Mouse (Mus musculus) megakaryocyte, adult 5-6 weeks (primary cell): ENCODE data around the gene Mettl25. TPM values are rescaled to one million over a fixed set of nuclear protein-coding genes. Genes with fewer than 3 reads are reported as not detected.
A peak's percentile ranks its signal among the peaks of the same experiment; 100 is the strongest.

Source experiments
- ATAC-seq: 2 replicates; pipeline ENCODE4 v1.8.0; 2016; ENCODE audit warnings: mild to moderate bottlenecking, inconsistent platforms; ENCODE audit not compliant: poor library complexity, severe bottlenecking
- total RNA-seq, 2 experiments: library from RNA; stranded (forward) in 1 of 2; stranded (reverse) in 1 of 2; fragments of 153-499, 151-499 nt in 1 of 2; fragments of 221-1000, 200-1000 nt in 1 of 2; gene quantifications; 2 replicates each; pipeline versions ENCODE4 v1.2.3 to v1.2.4; 2015 to 2017

Gene Mettl25
- total RNA-seq, 2 experiments from 2014 or later, result 8.1 to 13.3 TPM

DNA sequence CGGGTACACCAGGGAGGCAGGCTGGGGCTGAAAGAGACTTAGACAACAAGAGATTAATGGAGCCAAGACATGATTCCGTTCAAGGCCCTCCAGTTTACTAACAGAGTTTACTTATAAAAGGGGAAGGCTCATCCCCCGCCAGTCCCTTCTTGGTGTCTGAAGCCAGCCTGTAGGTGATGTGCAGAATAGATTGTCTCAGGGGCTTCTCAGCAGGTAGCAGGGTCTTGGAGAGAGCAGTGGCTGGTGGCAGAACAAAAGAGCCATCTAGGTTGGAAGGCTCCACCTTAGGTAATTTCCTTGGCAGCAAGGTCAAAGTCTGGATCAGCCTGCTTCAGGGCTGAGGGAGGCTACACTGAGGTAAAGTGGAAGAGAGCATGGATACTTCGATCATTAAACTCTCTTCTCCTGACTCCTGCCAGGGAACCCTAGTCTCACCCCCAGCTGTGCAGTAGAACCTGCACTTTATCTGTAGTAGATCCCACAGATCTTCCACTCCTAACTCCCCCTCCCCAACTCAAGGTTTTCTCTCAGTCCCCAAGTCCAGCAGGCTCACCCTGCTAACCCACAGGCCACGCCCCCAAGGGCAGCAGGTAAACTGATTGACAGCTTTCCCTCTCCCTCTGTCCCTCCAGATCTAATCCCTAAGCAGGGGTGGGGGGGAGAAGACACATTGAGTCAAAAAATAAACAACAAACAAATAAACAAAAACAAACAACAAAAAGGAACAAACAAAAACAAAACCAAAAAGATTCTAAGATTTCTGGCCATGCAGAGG is 87.2 kb downstream of the Mettl25 start:
- ATAC-seq, result no peak

DNA sequence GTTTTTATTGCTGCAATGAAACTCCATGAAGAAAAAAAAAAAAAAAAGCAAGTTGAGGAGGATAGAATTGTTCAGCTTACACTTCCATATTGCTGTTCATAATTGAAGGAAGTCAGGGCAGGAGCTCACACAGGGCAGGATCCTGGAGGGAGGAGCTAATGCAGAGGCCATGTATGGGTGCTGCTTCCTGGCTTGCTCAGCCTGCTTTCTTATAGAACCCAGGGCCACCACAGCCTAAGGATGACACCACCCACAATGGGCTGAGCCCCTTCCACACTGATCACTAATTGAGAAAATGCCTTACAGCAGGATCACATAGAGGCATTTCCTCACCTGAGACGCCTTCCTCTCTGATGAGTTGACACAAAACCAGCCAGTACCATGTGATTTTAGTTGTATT is 95.2 kb downstream of the Mettl25 start:
- no peak for ATAC-seq

DNA sequence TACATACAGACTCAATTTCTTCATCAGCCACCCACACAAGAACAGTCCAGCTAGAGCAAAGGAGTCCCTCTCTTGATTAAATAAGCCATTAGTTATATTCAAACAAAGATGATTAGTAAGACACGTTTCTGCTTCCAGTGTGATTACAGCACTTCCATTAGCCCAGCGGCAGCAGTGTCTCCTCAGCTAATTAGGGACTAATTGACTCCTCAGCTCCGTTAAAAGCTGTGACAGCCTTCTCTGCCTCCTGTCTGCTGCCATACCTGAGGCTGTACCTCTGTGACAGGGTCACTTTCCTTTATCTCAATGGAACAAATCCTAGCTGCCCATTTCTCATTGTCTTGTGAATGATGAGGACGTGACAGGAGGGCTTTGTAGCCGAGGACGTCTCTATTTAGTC is 99.4 kb downstream of the Mettl25 start:
- no peak for ATAC-seq

DNA sequence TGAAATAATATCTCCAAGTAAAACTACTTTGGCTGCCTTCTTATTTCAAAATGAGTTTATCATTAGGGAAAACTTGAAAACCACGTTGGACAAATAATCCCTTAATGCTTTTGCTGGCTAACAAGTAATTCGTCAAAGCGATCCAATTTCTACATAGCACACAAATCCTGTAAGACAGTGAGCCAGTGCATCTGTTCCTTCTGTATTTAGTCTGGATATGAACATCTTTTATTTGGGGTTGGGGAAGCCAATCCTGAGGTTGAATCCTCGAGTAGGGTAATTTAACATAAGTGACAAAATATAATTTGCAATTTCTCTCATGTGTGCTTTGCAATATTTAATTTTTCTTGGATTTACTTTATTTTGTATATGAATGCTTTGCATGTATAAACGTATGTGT is 102.2 kb downstream of the Mettl25 start:
- ATAC-seq, result no peak

DNA sequence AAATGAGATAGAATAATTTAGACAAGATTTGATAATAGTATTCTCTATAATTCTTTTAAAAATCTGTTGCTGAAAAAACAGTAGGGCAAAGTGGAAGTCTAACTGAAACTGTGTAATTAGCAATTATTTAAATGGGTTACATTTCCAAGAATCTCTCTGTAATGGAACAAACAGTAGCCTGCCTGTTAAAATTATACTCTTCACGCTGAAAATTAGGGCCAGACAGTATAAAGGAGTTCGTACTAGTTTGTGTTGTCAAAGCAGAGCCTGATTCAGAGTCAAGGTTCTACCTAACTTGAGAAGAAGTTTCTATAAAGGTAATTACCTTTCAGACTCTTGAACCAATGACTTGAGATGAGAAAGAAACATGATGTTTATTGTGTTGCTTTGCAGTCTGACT is 113.4 kb downstream of the Mettl25 start:
- ATAC-seq, result no peak

DNA sequence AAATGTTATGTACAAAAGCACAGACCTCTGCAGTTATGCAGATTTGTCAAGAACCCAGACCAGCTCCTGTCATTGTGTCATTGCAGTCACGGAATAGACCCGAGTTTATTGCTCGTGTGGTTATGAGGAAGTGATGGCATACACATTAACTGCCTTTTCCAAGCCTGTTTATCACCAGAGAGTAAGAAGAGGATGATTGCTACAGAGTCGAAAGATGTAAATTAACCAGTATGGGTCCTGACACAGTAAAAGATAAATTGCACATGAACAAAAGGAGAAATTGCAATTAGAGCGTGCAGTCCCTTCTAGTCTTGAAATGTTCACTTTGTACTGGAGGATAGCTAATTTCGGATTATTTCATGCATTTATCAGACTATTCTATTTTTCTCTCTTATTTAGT is 113.8 kb downstream of the Mettl25 start:
- ATAC-seq, result no peak

DNA sequence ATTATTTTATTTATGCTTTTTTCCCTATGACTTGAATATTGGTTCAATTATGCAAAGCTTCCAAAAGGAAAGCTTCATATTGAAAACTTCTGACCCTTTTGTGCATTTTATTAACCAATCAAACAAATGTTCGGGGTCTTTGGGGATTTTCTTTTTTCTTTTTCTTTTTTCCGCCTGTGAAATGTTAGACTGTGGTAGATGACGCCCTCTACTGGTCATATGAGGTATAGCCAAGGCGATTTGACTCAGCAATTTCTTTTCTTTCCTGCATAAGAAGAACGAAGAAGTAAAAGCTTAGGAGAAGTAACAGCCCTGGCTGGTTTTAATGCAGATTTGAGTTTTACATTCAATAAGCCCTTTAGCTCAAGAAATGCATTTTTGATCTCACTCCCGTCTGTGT is 126.3 kb downstream of the Mettl25 start:
- ATAC-seq, result peak; percentile 35; the same call in 1 of the 2 replicates

DNA sequence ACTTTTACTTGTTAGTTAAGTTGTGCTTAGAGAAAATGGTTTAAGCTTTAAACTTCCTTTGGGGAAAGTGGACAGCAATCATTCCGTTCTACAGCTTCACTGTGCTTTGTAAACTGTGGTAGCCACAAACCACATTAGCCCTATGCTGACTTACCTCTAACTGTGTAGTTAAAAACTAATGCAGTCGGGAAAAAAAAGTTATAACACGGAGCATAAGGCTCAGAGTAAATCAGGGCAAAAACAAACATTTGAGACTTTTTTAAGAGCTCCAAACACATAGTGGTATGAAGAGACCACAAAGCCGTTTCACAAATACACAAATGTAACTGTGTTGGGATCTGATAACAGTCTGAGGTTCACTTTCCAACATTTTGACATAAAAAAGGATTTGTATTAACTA is 126.8 kb downstream of the Mettl25 start:
- ATAC-seq, result no peak

DNA sequence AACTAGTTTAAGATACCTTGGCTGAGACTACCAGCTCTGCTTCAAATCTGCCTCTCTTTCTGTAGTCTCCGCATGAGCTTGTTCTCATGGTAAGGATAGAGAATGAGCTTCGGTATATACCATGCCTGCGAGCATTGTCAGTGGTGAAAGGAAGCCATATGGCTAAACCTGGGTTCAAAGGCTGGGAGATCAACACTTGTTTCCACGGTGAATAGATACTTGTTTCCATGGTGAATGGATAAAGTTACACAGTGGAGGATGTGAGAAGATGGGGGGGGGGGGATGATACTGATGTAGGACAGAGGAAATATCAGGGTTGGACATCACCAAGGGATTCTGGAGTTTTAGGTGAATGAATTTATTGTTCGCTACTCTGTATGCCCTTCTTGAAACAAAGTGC is 128.0 kb downstream of the Mettl25 start:
- no peak for ATAC-seq

Other genes with a start within 250 kb of the Mettl25 start
- 40.7 and 43.5 TPM in 2 replicates for gene Ccdc59, start 313 bp downstream of the Mettl25 start, total RNA-seq (2015)
- gene Ccdc59, start 313 bp downstream of the Mettl25 start, total RNA-seq (2017), result 25.6 and 30.0 TPM in 2 replicates